Mouse (Mus musculus): ENCODE results near the gene 9930022D16Rik. TPM values are rescaled to one million over a fixed set of nuclear protein-coding genes. Genes with fewer than 3 reads are reported as not detected.

Gene 9930022D16Rik
- not detected for polyA plus RNA-seq (2014; fragmentation: Illumina TruSeq; extraction: RNeasy Lipid Tissue Mini Kit (QIAGEN cat#74804); ENCODE audit: low read depth, low replicate concordance)

GRCm38 (mm10) chr11:109413617-109414016 is at the start of gene 9930022D16Rik:
9930022D16Rik (plus strand) TSS chr11:109413917.

GRCm38 (mm10) chr11:109425392-109426271 is 11.9 kb downstream of the 9930022D16Rik start, which contains the start of gene Amz2:
Amz2 (plus strand) TSS chr11:109425946.

Other genes with a start within 250 kb of the 9930022D16Rik start
- gene Rgs9, start 115.8 kb upstream of the 9930022D16Rik start, polyA plus RNA-seq (2014; fragmentation: Illumina TruSeq; extraction: RNeasy Lipid Tissue Mini Kit (QIAGEN cat#74804); ENCODE audit: low read depth, low replicate concordance) = not detected
- 17.8 TPM for gene Gna13, start 51.1 kb upstream of the 9930022D16Rik start, polyA plus RNA-seq (2014; fragmentation: Illumina TruSeq; extraction: RNeasy Lipid Tissue Mini Kit (QIAGEN cat#74804); ENCODE audit: low read depth, low replicate concordance)
- 67.6 TPM for gene Amz2, start 12.0 kb downstream of the 9930022D16Rik start, polyA plus RNA-seq (2014; fragmentation: Illumina TruSeq; extraction: RNeasy Lipid Tissue Mini Kit (QIAGEN cat#74804); ENCODE audit: low read depth, low replicate concordance)
- gene Arsg, start 59.5 kb downstream of the 9930022D16Rik start, polyA plus RNA-seq (2014; fragmentation: Illumina TruSeq; extraction: RNeasy Lipid Tissue Mini Kit (QIAGEN cat#74804); ENCODE audit: low read depth, low replicate concordance) = 1.1 TPM
- gene Slc16a6, start 59.7 kb downstream of the 9930022D16Rik start, polyA plus RNA-seq (2014; fragmentation: Illumina TruSeq; extraction: RNeasy Lipid Tissue Mini Kit (QIAGEN cat#74804); ENCODE audit: low read depth, low replicate concordance) = 5.7 TPM
- 101 TPM for gene Wipi1, start 198.1 kb downstream of the 9930022D16Rik start, polyA plus RNA-seq (2014; fragmentation: Illumina TruSeq; extraction: RNeasy Lipid Tissue Mini Kit (QIAGEN cat#74804); ENCODE audit: low read depth, low replicate concordance)
- 338 TPM for gene Prkar1a, start 235.5 kb downstream of the 9930022D16Rik start, polyA plus RNA-seq (2014; fragmentation: Illumina TruSeq; extraction: RNeasy Lipid Tissue Mini Kit (QIAGEN cat#74804); ENCODE audit: low read depth, low replicate concordance)

Measured in heart, adult 10 weeks (tissue).